Mouse (Mus musculus): ENCODE measurements at regions not wholly inside any gene's neighbourhood (a gene's known extent, or its start where the extent isn't known, plus 50 kb on each side); places are given as distances from the start of the nearest gene placed in this dataset.
"Not testable (repeated sequence)": the region's sequence is repeated elsewhere in the genome, so short reads cannot be mapped to it uniquely, and the experiment has no call there.

- no peak for DNase-seq (ENCODE audit: low spot score)
Observed at GRCm38 (mm10) chr17:4563641-4564040, 430.5 kb upstream of the Arid1b start.

GRCm38 (mm10) chr17:4576883-4577282 is 417.2 kb upstream of the Arid1b start:
- DNase-seq (ENCODE audit: low spot score) = no peak

DNA sequence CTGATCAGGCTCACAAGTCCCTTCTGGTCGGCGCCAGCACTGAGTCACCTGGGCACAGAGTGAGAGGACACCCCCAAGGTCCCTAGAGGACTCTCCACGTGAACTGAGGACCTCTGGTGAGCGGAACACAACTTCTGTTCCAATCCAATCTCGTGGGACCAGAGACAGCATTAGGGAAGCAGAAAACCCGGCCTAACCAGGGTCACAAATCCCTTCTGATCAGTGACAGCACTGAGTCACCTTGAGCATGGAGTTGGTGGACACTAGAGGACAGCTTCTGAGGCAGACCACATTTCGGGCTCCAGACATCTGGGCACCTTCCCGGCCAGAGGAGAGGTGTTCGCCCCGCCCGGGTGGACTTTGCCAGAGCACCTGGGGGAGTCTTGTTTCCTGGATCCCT is 412.3 kb upstream of the Arid1b start:
- DNase-seq (ENCODE audit: low spot score) = no peak

GRCm38 (mm10) chr17:4610481-4610880 is 383.7 kb upstream of the Arid1b start:
- no peak for DNase-seq (ENCODE audit: low spot score)

GRCm38 (mm10) chr17:4610993-4611392 is 383.1 kb upstream of the Arid1b start:
- DNase-seq (ENCODE audit: low spot score) = no peak

DNA sequence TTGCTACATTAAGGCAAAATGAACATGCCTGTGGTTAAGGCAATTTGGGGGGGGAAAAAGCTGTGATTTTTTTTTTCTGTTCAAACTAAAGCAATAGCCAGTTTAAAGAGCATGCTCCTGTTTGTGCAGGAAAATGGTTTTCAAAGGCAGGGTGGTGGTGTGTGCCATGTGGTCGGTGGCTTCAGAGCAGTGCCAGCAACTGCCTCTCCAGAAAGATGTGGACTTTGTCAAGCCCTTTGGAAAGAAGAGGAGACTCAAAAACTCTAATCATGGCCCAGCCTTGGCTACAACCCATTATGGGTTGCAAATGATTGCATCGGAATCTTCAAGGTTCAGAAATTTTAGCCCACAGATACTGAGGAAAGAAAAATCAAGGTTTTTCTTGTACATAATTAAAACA is 382.4 kb upstream of the Arid1b start:
- DNase-seq (ENCODE audit: low spot score) = no peak

GRCm38 (mm10) chr17:4612136-4612535 is 382.0 kb upstream of the Arid1b start:
- no peak for DNase-seq (ENCODE audit: low spot score)

GRCm38 (mm10) chr17:4612741-4613140 is 381.4 kb upstream of the Arid1b start:
- DNase-seq (ENCODE audit: low spot score) = no peak

DNA sequence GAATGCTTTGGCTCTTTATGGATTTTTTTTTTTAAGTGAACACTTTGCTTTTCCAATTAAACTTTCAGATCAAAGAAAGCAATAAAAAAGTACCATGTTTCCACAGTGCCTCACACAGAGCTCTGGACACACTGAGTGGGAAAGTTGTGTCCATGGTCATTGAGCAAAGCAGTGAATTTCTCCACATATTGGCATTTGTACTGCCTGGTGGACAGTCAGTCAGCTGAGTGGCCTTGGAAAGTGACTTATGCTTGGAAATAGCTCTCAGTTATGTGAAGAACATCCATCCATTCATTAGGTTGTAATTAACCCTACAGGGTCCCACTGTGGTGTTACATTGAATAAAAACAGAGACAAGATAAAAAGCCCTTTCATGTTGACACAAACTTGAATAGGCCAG is 373.8 kb upstream of the Arid1b start:
- no peak for DNase-seq (ENCODE audit: low spot score)

DNA sequence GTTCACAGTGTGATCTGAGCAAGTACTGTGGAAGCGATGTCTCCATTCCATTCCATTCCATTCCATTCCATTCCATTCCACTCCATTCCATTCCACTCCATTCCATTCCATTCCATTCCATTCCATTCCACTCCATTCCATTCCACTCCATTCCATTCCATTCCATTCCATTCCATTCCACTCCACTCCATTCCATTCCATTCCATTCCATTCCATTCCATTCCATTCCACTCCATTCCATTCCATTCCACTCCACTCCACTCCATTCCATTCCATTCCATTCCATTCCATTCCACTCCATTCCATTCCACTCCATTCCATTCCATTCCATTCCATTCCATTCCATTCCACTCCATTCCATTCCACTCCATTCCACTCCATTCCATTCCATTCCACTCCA is 368.0 kb upstream of the Arid1b start:
- not testable (repeated sequence) for DNase-seq (ENCODE audit: low spot score)

- DNase-seq (ENCODE audit: low spot score) = no peak
Observed at GRCm38 (mm10) chr17:4627542-4627941, 366.6 kb upstream of the Arid1b start.

GRCm38 (mm10) chr17:4631122-4631521 is 363.0 kb upstream of the Arid1b start:
- DNase-seq (ENCODE audit: low spot score) = no peak

DNA sequence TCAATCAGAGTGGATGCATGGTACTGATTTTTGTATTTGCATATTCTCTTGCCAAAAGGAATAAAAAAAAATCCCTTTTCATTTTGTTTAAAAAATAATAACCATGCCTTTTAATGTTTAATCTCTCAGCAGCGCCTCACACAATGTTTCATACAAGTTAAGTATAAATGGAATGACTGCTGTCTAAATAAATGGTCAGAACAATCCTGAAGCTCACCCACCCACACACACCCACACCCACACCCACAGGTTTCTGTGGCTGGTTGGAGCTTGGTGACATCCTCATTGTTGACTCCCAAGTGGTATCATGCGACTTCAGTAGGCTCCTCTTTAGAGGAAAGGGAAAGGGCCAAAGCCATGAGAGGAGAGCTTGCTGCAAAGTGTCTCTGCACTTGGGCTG is 361.6 kb upstream of the Arid1b start:
- no peak for DNase-seq (ENCODE audit: low spot score)

DNA sequence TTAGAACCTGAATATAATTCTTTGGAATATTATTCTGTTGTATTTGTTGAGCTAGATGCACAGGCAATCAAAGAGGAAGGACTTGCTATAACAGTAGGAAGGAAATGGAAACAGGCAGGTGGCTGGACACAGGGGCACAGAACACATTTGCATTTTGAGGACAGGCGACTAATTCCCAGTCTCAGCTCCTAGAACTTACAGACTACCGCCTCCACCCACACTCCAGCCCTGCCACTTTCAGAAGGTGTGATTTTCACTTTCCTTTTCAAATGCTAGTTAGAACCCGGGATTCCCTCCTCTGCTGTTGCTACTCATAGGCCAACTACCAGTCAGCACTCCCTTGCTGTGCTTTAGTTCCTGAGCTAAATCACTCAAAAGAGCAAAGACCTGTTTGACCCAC is 360.4 kb upstream of the Arid1b start:
- no peak for DNase-seq (ENCODE audit: low spot score)

DNA sequence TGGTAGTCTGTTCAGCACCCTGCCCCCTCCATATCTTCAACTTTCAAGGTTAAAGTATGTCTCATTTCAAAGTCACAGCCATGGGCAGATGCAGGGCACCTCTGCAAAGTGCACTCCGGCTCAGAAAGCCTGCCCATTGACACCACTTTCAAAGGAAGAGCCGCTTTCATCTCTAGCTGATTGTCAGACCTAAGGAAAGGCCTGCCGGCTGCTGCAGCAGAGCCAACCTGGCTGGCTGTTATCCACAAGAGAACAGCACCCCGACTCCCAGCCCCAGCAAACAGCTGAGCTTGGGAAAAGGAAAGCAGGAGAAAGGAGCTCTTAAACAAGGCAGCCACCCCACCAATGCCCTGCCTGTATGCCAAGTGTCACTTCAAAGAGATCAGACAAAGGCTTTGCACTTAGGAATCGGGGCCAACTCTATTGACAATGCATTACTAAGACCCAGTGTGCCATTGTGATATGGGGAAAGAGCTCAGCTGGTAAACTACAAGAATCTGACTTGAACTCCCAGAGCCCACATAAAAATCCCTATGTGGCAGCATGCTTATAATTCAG is 357.3 kb upstream of the Arid1b start:
- no peak for DNase-seq (ENCODE audit: low spot score)

- DNase-seq (ENCODE audit: low spot score) = no peak
Observed at GRCm38 (mm10) chr17:4639531-4639930, 354.6 kb upstream of the Arid1b start.

- DNase-seq (ENCODE audit: low spot score) = no peak
Observed at GRCm38 (mm10) chr17:4640555-4640954, 353.6 kb upstream of the Arid1b start.

GRCm38 (mm10) chr17:4641166-4641565 is 353.0 kb upstream of the Arid1b start:
- no peak for DNase-seq (ENCODE audit: low spot score)

DNA sequence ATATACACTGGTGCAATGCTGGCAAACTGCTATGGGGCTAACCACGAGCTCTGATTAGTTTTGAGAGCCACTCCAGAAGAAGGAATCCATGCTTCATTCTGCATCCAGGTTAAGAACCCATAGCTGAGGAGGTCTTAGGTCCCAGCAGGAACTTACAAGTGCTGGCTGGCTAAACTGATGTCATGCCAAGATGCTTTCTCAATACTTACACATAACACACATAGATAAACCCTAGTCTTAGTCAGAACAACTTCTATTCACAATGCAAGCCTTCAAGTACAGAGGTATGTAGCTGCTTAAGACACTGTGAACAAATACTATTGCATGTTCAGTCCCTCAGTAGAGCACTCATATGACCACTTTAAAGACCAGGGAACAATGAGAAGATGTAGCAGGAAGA is 352.1 kb upstream of the Arid1b start:
- DNase-seq (ENCODE audit: low spot score) = no peak

DNA sequence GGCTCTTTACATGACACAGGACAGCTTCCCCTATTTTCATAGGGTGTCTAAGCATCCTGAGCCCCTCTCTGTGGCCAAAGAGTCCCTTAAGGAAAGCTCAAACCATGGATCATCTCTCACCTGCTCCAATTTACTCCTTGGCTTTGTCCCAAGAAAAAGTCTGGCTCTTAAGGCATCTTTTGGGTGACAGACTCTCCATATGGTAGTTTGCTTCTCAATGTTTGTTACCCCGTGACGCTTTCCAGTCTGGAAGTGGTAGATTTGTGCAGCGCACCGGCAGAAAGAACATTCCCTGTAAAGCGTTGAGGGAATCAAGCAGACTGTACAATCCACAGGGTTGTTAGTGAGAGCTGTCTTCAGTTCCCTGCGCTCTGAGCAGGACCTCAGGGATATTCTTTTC is 350.8 kb upstream of the Arid1b start:
- DNase-seq (ENCODE audit: low spot score) = no peak

GRCm38 (mm10) chr17:4648603-4649002 is 345.5 kb upstream of the Arid1b start:
- no peak for DNase-seq (ENCODE audit: low spot score)

- no peak for DNase-seq (ENCODE audit: low spot score)
Observed at GRCm38 (mm10) chr17:4654221-4654620, 339.9 kb upstream of the Arid1b start.

- DNase-seq (ENCODE audit: low spot score) = no peak
Observed at GRCm38 (mm10) chr17:4661996-4662395, 332.1 kb upstream of the Arid1b start.

- DNase-seq (ENCODE audit: low spot score) = no peak
Observed at GRCm38 (mm10) chr17:4668511-4668910, 325.6 kb upstream of the Arid1b start.

DNA sequence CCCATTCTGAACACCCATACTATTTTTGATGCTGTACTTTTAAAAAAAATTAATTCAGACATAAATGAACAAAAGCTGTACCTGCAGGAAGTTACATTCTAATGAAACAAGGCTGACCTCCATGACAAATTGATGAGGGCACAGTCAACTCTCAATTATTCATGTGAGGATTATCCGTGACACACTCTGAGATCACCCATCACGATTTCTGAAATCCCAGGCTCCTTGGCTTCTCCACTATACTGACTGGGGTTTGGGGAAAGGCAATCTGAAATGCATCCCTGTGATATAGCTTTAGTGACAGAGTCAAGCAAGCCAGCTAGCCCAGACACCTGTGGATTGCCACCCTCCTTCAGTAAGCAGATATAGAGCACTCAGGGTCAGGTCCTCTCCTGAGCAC is 320.9 kb upstream of the Arid1b start:
- no peak for DNase-seq (ENCODE audit: low spot score)
